Mouse (Mus musculus) heart, postnatal 25 days (tissue): Measurements from ENCODE around the gene Pxn. TPM values are rescaled to one million over a fixed set of nuclear protein-coding genes. Genes with fewer than 3 reads are reported as not detected.

Experiments
- DNase-seq: peaks from one replicate; pipeline ENCODE4 v3.0.0; 2022; ENCODE audit warnings: low spot score
- intact Hi-C: fragments of 180-260 bp; cut with DNase I; formaldehyde crosslinking; loops from one replicate; pipeline ENCODE4 v1.15.1; 2025
- total RNA-seq, 2 experiments: library from RNA; stranded (reverse); gene quantifications; 2 replicates each; pipeline ENCODE4 v1.2.3; 2021

Gene Pxn
- total RNA-seq, 2 experiments from 2014 or later, result 34.4 to 39.5 TPM

GRCm38 (mm10) chr5:115546536-115546935 lies 40.1 kb downstream of the Pxn start:
- intact Hi-C loops, result no loop called here

GRCm38 (mm10) chr5:115547014-115547413 lies 40.5 kb downstream of the Pxn start:
- intact Hi-C loops, result no loop called here
- no peak for DNase-seq

More at GRCm38 (mm10) chr5:115546536-115546935, 40.1 kb downstream of the Pxn start:
- DNase-seq, result no peak

- intact Hi-C loops, result no loop called here
- no peak for DNase-seq
Observed at GRCm38 (mm10) chr5:115547421-115547820, 40.9 kb downstream of the Pxn start.

- no peak for DNase-seq
- intact Hi-C loops, result no loop called here
Observed at GRCm38 (mm10) chr5:115548501-115549285, 42.2 kb downstream of the Pxn start.

- DNase-seq, result no peak
Observed at GRCm38 (mm10) chr5:115550482-115551005, 44.1 kb downstream of the Pxn start.

GRCm38 (mm10) chr5:115551386-115551785 lies 44.9 kb downstream of the Pxn start:
- intact Hi-C loops, result no loop called here
- DNase-seq, result no peak

More at GRCm38 (mm10) chr5:115550482-115551005, 44.1 kb downstream of the Pxn start:
- intact Hi-C loops, result no loop called here

- no peak for DNase-seq
- intact Hi-C loops, result no loop called here
Observed at GRCm38 (mm10) chr5:115551799-115552198, 45.3 kb downstream of the Pxn start.

- intact Hi-C loops, result no loop called here
- no peak for DNase-seq
Observed at GRCm38 (mm10) chr5:115553801-115554420, 47.4 kb downstream of the Pxn start.

GRCm38 (mm10) chr5:115554536-115555291 lies 48.2 kb downstream of the Pxn start:
- intact Hi-C loops, result no loop called here
- no peak for DNase-seq

- DNase-seq, result no peak
Observed at GRCm38 (mm10) chr5:115556217-115556616, 49.7 kb downstream of the Pxn start.

GRCm38 (mm10) chr5:115558182-115558794 lies 51.8 kb downstream of the Pxn start:
- no peak for DNase-seq
- intact Hi-C loops, result no loop called here

More at GRCm38 (mm10) chr5:115556217-115556616, 49.7 kb downstream of the Pxn start:
- intact Hi-C loops, result loop anchor here (1.0 kb wide), 1 partner anchor 50 kb away; the partner anchor contains the start of gene Pxn

- DNase-seq, result peak; percentile 99
- intact Hi-C loops, result no loop called here
Observed at GRCm38 (mm10) chr5:115559237-115560101, 53.0 kb downstream of the Pxn start, which contains the start of gene Rplp0. Gene Rplp0 (plus strand): TSS chr5:115559467.

GRCm38 (mm10) chr5:115560336-115560905 lies 53.9 kb downstream of the Pxn start:
- no peak for DNase-seq
- intact Hi-C loops, result no loop called here

GRCm38 (mm10) chr5:115563771-115564585 lies 57.5 kb downstream of the Pxn start:
- intact Hi-C loops, result no loop called here
- no peak for DNase-seq

GRCm38 (mm10) chr5:115564737-115565393 lies 58.4 kb downstream of the Pxn start, which contains the start of gene Gcn1l1:
Gene Gcn1l1 (plus strand): TSS chr5:115565254.
- intact Hi-C loops, result no loop called here
- peak; percentile 60 for DNase-seq

- intact Hi-C loops, result no loop called here
- no peak for DNase-seq
Observed at GRCm38 (mm10) chr5:115565403-115565802, 58.9 kb downstream of the Pxn start.

- intact Hi-C loops, result no loop called here
Observed at GRCm38 (mm10) chr5:115568681-115569080, 62.2 kb downstream of the Pxn start.

More at GRCm38 (mm10) chr5:115568681-115569080, 62.2 kb downstream of the Pxn start:
- no peak for DNase-seq
